Mouse (Mus musculus) limb, embryonic 13.5 days (tissue): Measurements from ENCODE around the gene Mthfd1l. TPM values are rescaled to one million over a fixed set of nuclear protein-coding genes. Genes with fewer than 3 reads are reported as not detected.

Source experiments
- ATAC-seq: fragments of 200-750 bp; cut with Nextera tagmentation; 2 replicates; pipeline ENCODE4 v1.8.0; 2017; ENCODE audit warnings: low read depth, moderate number of reproducible peaks, moderate TSS enrichment; ENCODE audit not compliant: low FRiP score
- H3K27ac ChIP-seq: fragments of 300-500 bp; sonication (generic); 2 replicates; pipeline ENCODE4 v1.5.1; 2015; ENCODE audit warnings: inconsistent platforms, mild to moderate bottlenecking, moderate library complexity
- H3K27me3 ChIP-seq: fragments of 300-500 bp; sonication (generic); 2 replicates; pipeline ENCODE4 v1.6.1; 2015; ENCODE audit warnings: mild to moderate bottlenecking, inconsistent platforms
- H3K36me3 ChIP-seq: fragments of 300-500 bp; sonication (generic); 2 replicates; pipeline ENCODE4 v1.6.1; 2015; ENCODE audit warnings: inconsistent platforms, mild to moderate bottlenecking, moderate library complexity
- H3K4me1 ChIP-seq: fragments of 300-500 bp; sonication (generic); 2 replicates; pipeline ENCODE4 v1.6.1; 2015; ENCODE audit warnings: inconsistent platforms
- H3K4me2 ChIP-seq: fragments of 300-500 bp; sonication (generic); replicated peaks from 2 replicates; pipeline ENCODE4 v1.6.1; 2015; ENCODE audit warnings: inconsistent platforms, mild to moderate bottlenecking, moderate library complexity
- H3K4me3 ChIP-seq: fragments of 300-500 bp; sonication (generic); 2 replicates; pipeline ENCODE4 v1.5.1; 2015; ENCODE audit warnings: moderate library complexity, mild to moderate bottlenecking, inconsistent platforms
- H3K9ac ChIP-seq: fragments of 300-500 bp; sonication (generic); 2 replicates; pipeline ENCODE4 v1.6.1; 2015; ENCODE audit warnings: mild to moderate bottlenecking, inconsistent platforms
- H3K9me3 ChIP-seq: fragments of 300-500 bp; sonication (generic); 2 replicates; pipeline ENCODE4 v1.6.1; 2016; ENCODE audit warnings: inconsistent platforms
- WGBS: fragments of 180-500 bp; shearing (Covaris S2); methylation state at CpG from one replicate; pipeline ENCODE4 v1.1.7; 2015; 5-methylcytosine and 5-hydroxymethylcytosine counted together
- polyA plus RNA-seq: library from polyadenylated mRNA; unstranded; fragments of >200 nt; fragmentation: Nextera tagmentation; extraction: Ambion mirVana; gene quantifications from 2 replicates; pipeline ENCODE4 v1.2.1, GENCODE M21; 2015

Mthfd1l gene
- polyA plus RNA-seq, 1 experiment from 2014 or later: 11.1 TPM

GRCm38 (mm10) chr10:4027466-4027865 is 54.5 kb downstream of the Mthfd1l start:
- no peaks in the 10 kb centered on the region for H3K27me3 ChIP-seq
- no peak overlapping the region for H3K27ac ChIP-seq
- no peak overlapping the region for H3K9ac ChIP-seq
- 47% methylated on average over 4 of the region's 4 CpGs for WGBS
- no peak overlapping the region for H3K4me3 ChIP-seq
- 0 out of 2 replicates have a peak, but pooled peaks cover 9% of the 10 kb centered on the region for H3K4me1 ChIP-seq
- H3K9me3 ChIP-seq: no peaks in the 10 kb centered on the region
- no peak for ATAC-seq
- no peak overlapping the region for H3K4me2 ChIP-seq
- peaks cover 5% of the 10 kb centered on the region for H3K36me3 ChIP-seq

- 81% methylated on average over 15 of the region's 15 CpGs for WGBS
- Histone ChIP-seq H3K9ac (no peak overlapping the region), H3K36me3 (peaks cover 5% of the 10 kb centered on the region), H3K4me1 (0 out of 2 replicates have a peak, but pooled peaks cover 9% of the 10 kb centered on the region), H3K27ac (no peak overlapping the region), H3K27me3 (no peaks in the 10 kb centered on the region), H3K4me2 (no peak overlapping the region), H3K4me3 (no peak overlapping the region), H3K9me3 (no peaks in the 10 kb centered on the region)
- ATAC-seq: no peak
Observed at GRCm38 (mm10) chr10:4028851-4029442, 56.0 kb downstream of the Mthfd1l start.

GRCm38 (mm10) chr10:4033761-4034160 is 60.8 kb downstream of the Mthfd1l start:
- Histone ChIP-seq H3K36me3 (peaks cover 5% of the 10 kb centered on the region), H3K27me3 (no peaks in the 10 kb centered on the region), H3K27ac (no peak overlapping the region), H3K9ac (no peak overlapping the region), H3K4me1 (peaks cover 5% of the 10 kb centered on the region; the same call in 1 of the 2 replicates), H3K4me2 (no peak overlapping the region), H3K4me3 (no peak overlapping the region), H3K9me3 (no peaks in the 10 kb centered on the region)
- WGBS: 64% methylated on average over 9 of the region's 9 CpGs
- ATAC-seq: no peak

- 95% methylated on average over 7 of the region's 7 CpGs for WGBS
- no peak overlapping the region for H3K4me2 ChIP-seq
- ATAC-seq: no peak
- no peak overlapping the region for H3K9ac ChIP-seq
- no peak overlapping the region for H3K4me3 ChIP-seq
- peaks cover 9% of the 10 kb centered on the region; the same call in 1 of the 2 replicates for H3K4me1 ChIP-seq
- no peaks in the 10 kb centered on the region for H3K27me3 ChIP-seq
- no peaks in the 10 kb centered on the region for H3K9me3 ChIP-seq
- H3K27ac ChIP-seq: no peak overlapping the region
- H3K36me3 ChIP-seq: no peaks in the 10 kb centered on the region
Observed at GRCm38 (mm10) chr10:4036476-4036875, 63.6 kb downstream of the Mthfd1l start.

GRCm38 (mm10) chr10:4037066-4037465 is 64.1 kb downstream of the Mthfd1l start:
- H3K9me3 ChIP-seq: no peaks in the 10 kb centered on the region
- H3K36me3 ChIP-seq: no peaks in the 10 kb centered on the region
- WGBS: 63% methylated on average over 3 of the region's 3 CpGs
- H3K4me1 ChIP-seq: peaks cover 9% of the 10 kb centered on the region; the same call in 1 of the 2 replicates
- ATAC-seq: no peak
- H3K4me3 ChIP-seq: no peak overlapping the region
- H3K9ac ChIP-seq: no peak overlapping the region
- H3K27ac ChIP-seq: no peak overlapping the region
- H3K27me3 ChIP-seq: no peaks in the 10 kb centered on the region
- no peak overlapping the region for H3K4me2 ChIP-seq

GRCm38 (mm10) chr10:4038576-4038975 is 65.7 kb downstream of the Mthfd1l start:
- H3K36me3 ChIP-seq: no peaks in the 10 kb centered on the region
- H3K4me2 ChIP-seq: no peak overlapping the region
- H3K9me3 ChIP-seq: no peaks in the 10 kb centered on the region
- H3K27me3 ChIP-seq: no peaks in the 10 kb centered on the region
- peaks cover 9% of the 10 kb centered on the region; the same call in 1 of the 2 replicates for H3K4me1 ChIP-seq
- H3K9ac ChIP-seq: no peak overlapping the region
- H3K4me3 ChIP-seq: no peak overlapping the region
- peak overlapping the region; percentile 1; the same call in 1 of the 2 replicates for H3K27ac ChIP-seq
- ATAC-seq: no peak
- 49% methylated on average over 11 of the region's 11 CpGs for WGBS

GRCm38 (mm10) chr10:4041691-4042090 is 68.8 kb downstream of the Mthfd1l start:
- H3K36me3 ChIP-seq: no peaks in the 10 kb centered on the region
- no peak overlapping the region for H3K4me3 ChIP-seq
- H3K27me3 ChIP-seq: no peaks in the 10 kb centered on the region
- no peaks in the 10 kb centered on the region for H3K9me3 ChIP-seq
- no peak overlapping the region for H3K9ac ChIP-seq
- no peak for ATAC-seq
- H3K4me1 ChIP-seq: peaks cover 11% of the 10 kb centered on the region; the same call in 1 of the 2 replicates
- no peak overlapping the region for H3K4me2 ChIP-seq
- H3K27ac ChIP-seq: peak overlapping the region; percentile 56; the same call in 1 of the 2 replicates
- WGBS: 78% methylated on average over 9 of the region's 9 CpGs

- 74% methylated on average over 7 of the region's 7 CpGs for WGBS
- Histone ChIP-seq H3K36me3 (no peaks in the 10 kb centered on the region), H3K9ac (no peak overlapping the region), H3K27me3 (no peaks in the 10 kb centered on the region), H3K27ac (no peak overlapping the region), H3K4me2 (no peak overlapping the region), H3K9me3 (no peaks in the 10 kb centered on the region), H3K4me1 (peaks cover 7% of the 10 kb centered on the region; the same call in 1 of the 2 replicates), H3K4me3 (no peak overlapping the region)
- ATAC-seq: no peak
Observed at GRCm38 (mm10) chr10:4044421-4044820, 71.5 kb downstream of the Mthfd1l start.

GRCm38 (mm10) chr10:4046496-4046895 is 73.6 kb downstream of the Mthfd1l start:
- H3K36me3 ChIP-seq: no peaks in the 10 kb centered on the region
- no peaks in the 10 kb centered on the region for H3K9me3 ChIP-seq
- H3K4me1 ChIP-seq: peaks cover 7% of the 10 kb centered on the region; the same call in 1 of the 2 replicates
- H3K27me3 ChIP-seq: no peaks in the 10 kb centered on the region
- no peak overlapping the region for H3K27ac ChIP-seq
- no peak overlapping the region for H3K4me2 ChIP-seq
- ATAC-seq: no peak
- H3K4me3 ChIP-seq: no peak overlapping the region
- 67% methylated on average over 4 of the region's 4 CpGs for WGBS
- H3K9ac ChIP-seq: no peak overlapping the region

GRCm38 (mm10) chr10:4047666-4048065 is 74.7 kb downstream of the Mthfd1l start:
- ATAC-seq: no peak
- WGBS: 86% methylated on average over 6 of the region's 6 CpGs
- Histone ChIP-seq H3K4me3 (no peak overlapping the region), H3K4me2 (no peak overlapping the region), H3K9ac (no peak overlapping the region), H3K4me1 (peaks cover 7% of the 10 kb centered on the region; the same call in 1 of the 2 replicates), H3K9me3 (no peaks in the 10 kb centered on the region), H3K36me3 (no peaks in the 10 kb centered on the region), H3K27ac (no peak overlapping the region), H3K27me3 (no peaks in the 10 kb centered on the region)

- Histone ChIP-seq H3K9me3 (no peaks in the 10 kb centered on the region), H3K27me3 (no peaks in the 10 kb centered on the region), H3K4me1 (peaks cover 14% of the 10 kb centered on the region), H3K4me3 (no peak overlapping the region), H3K27ac (no peak overlapping the region), H3K9ac (no peak overlapping the region), H3K36me3 (no peaks in the 10 kb centered on the region), H3K4me2 (no peak overlapping the region)
- no peak for ATAC-seq
- WGBS: 94% methylated on average over 4 of the region's 4 CpGs
Observed at GRCm38 (mm10) chr10:4050236-4050635, 77.3 kb downstream of the Mthfd1l start.

GRCm38 (mm10) chr10:4052711-4053110 is 79.8 kb downstream of the Mthfd1l start:
- H3K9ac ChIP-seq: no peak overlapping the region
- H3K4me2 ChIP-seq: no peak overlapping the region
- H3K27ac ChIP-seq: no peak overlapping the region
- no peak overlapping the region for H3K4me3 ChIP-seq
- no peaks in the 10 kb centered on the region for H3K36me3 ChIP-seq
- peaks cover 7% of the 10 kb centered on the region for H3K4me1 ChIP-seq
- ATAC-seq: no peak
- no peaks in the 10 kb centered on the region for H3K27me3 ChIP-seq
- no peaks in the 10 kb centered on the region for H3K9me3 ChIP-seq
- WGBS: 61% methylated on average over 4 of the region's 4 CpGs
